In genomic region chr9:96577674-96578073, GRCm38 (mm10) we compare ENCODE assay signal across 19 mouse cellular contexts. TPM values are rescaled to one million over a fixed set of nuclear protein-coding genes. Genes with fewer than 3 reads are reported as not detected.
DNase-seq lines count a peak whose midpoint lies in the region; ATAC-seq and TF ChIP-seq lines count a peak whose summit lies in the region.
"Had no signal": no experiment of that assay in that cellular context is flagged by ENCODE, and none has a peak within 500 bp of the region (broad histone marks: within the 10 kb centered on the region; RNA-seq: fewer than 3 reads in every experiment).

No protein-coding gene starts in this region.

- no peaks in the 10 kb centered on the region for H3K9me3 ChIP-seq in CH12.LX (replicated peaks; ENCODE audit: low read length)
- no peaks in the 10 kb centered on the region for H3K9me3 ChIP-seq in limb, embryonic 14.5 days (ENCODE audit: control insufficient read depth, low read length)
- no peaks in the 10 kb centered on the region for H3K9me3 ChIP-seq in liver, embryonic 11.5 days (ENCODE audit: control insufficient read depth, low read length)
- H3K9me3 ChIP-seq: liver, embryonic 15.5 days; neural tube, embryonic 13.5 days had no signal

- H3K4me3 ChIP-seq in CH12.LX (replicated peaks in 1 of 3; ENCODE audit: low read depth in 2 of 3, low read length in 2 of 3, poor library complexity in 1 of 3), result no peak overlapping the region
- H3K4me3 ChIP-seq in limb, embryonic 14.5 days (replicated peaks; ENCODE audit: low read length), result no peak overlapping the region
- no peak overlapping the region for H3K4me3 ChIP-seq in liver, embryonic 11.5 days (ENCODE audit: low read depth, low read length)
- H3K4me3 ChIP-seq: liver, embryonic 15.5 days; neural tube, embryonic 13.5 days had no signal

- H3K27ac ChIP-seq in CH12.LX (ENCODE audit: insufficient read depth, low read depth), result no peak overlapping the region
- no peak overlapping the region for H3K27ac ChIP-seq in limb, embryonic 14.5 days (replicated peaks; ENCODE audit: low read depth, low read length)
- no peak overlapping the region for H3K27ac ChIP-seq in liver, embryonic 11.5 days (ENCODE audit: low read depth, low read length)
- H3K27ac ChIP-seq: liver, embryonic 15.5 days; neural tube, embryonic 13.5 days had no signal

- dilution Hi-C loops in CH12.LX (cut with MboI; ENCODE audit: extremely low pct_ligation_motif_present, extremely low pct_unique_long_range_greater_than_20kb, low sequenced_read_pairs), result no loop called here

- peaks cover 0 to 21% of the 10 kb centered on the region in 2 experiments; a peak in 2 of 4 replicates for H3K4me1 ChIP-seq in CH12.LX (ENCODE audit: control insufficient read depth in 1 of 2, insufficient read depth in 2 of 2)
- peaks cover 7% of the 10 kb centered on the region for H3K4me1 ChIP-seq in limb, embryonic 14.5 days (ENCODE audit: control insufficient read depth, insufficient read depth, low read length)
- no peaks in the 10 kb centered on the region for H3K4me1 ChIP-seq in liver, embryonic 11.5 days (replicated peaks; ENCODE audit: control insufficient read depth, insufficient read depth, low read length)
- H3K4me1 ChIP-seq: liver, embryonic 15.5 days; neural tube, embryonic 13.5 days had no signal

- 27% methylated on average over 6 of the region's 6 CpGs for WGBS in limb, embryonic 14.5 days
- WGBS in liver, embryonic 11.5 days, result 65% methylated on average over 6 of the region's 6 CpGs

- no peaks in the 10 kb centered on the region for H3K79me2 ChIP-seq in CH12.LX (replicated peaks; ENCODE audit: control insufficient read depth, extremely low read depth, insufficient read depth, poor library complexity, severe bottlenecking)

- TF ChIP-seq POLR2A in CH12.LX (IDR thresholded peaks at IDR 0.05; ENCODE audit: low read depth, low read length), result no peak
- TF ChIP-seq POLR2A in limb, embryonic 14.5 days (IDR thresholded peaks at IDR 0.05; ENCODE audit: borderline replicate concordance, extremely low read depth, insufficient read depth, insufficient read length), result no peak

- in situ Hi-C loops in CH12.LX (cut with MboI; ENCODE audit: low pct_ligation_motif_present, low pct_unique_long_range_greater_than_20kb, low sequenced_read_pairs), result loop anchor here (5.0 kb wide), 1 partner anchor 75 kb away; no protein-coding TSS in a partner anchor

- no peak for TF ChIP-seq RAD21 in CH12.LX (IDR thresholded peaks at IDR 0.05; ENCODE audit: low read depth, low read length)

- ATAC-seq in granulocyte monocyte progenitor cell, adult 5-6 weeks (replicated peaks; ENCODE audit: poor library complexity, severe bottlenecking), result peak; percentile 74
- peak; percentile 80; the same call in 1 of the 2 replicates for ATAC-seq in limb, embryonic 14.5 days (ENCODE audit: low FRiP score, low read depth)
- ATAC-seq in liver, embryonic 11.5 days (replicated peaks; ENCODE audit: low FRiP score), result no peak
- ATAC-seq: forebrain, embryonic 14.5 days; hindbrain, embryonic 16.5 days had no signal

- H3K27me3 ChIP-seq in CH12.LX (replicated peaks), result no peaks in the 10 kb centered on the region
- no peaks in the 10 kb centered on the region for H3K27me3 ChIP-seq in limb, embryonic 14.5 days (ENCODE audit: control insufficient read depth, insufficient read depth, low read length)
- H3K27me3 ChIP-seq in liver, embryonic 11.5 days (replicated peaks; ENCODE audit: control insufficient read depth, insufficient read depth, low read length), result no peaks in the 10 kb centered on the region
- H3K27me3 ChIP-seq: liver, embryonic 15.5 days; neural tube, embryonic 13.5 days had no signal

- peak; percentile 30 for DNase-seq in embryo, embryonic 11 days
- DNase-seq in embryo, embryonic 10 days (ENCODE audit: low spot score), result no peak
- peak; percentile 35 for DNase-seq in CH12.LX (ENCODE audit: extremely low read depth)
- DNase-seq in limb, embryonic 14.5 days (ENCODE audit: low spot score), result no peak
- DNase-seq in layer of hippocampus, postnatal 36 days, result no peak
- DNase-seq in liver, embryonic 11.5 days (ENCODE audit: low spot score), result no peak
- DNase-seq in thymus, postnatal 36 days, result no peak
- DNase-seq: cerebellum, postnatal 36 days; heart, postnatal 14 days; kidney, adult 8-10 months; lung, postnatal 10 days; right cerebral cortex, postnatal 14 days had no signal

- peak overlapping the region; percentile 21; the same call in 1 of the 2 replicates for H3K4me2 ChIP-seq in CH12.LX (ENCODE audit: insufficient read depth, low read depth, poor library complexity, severe bottlenecking)
- no peak overlapping the region for H3K4me2 ChIP-seq in limb, embryonic 14.5 days (replicated peaks; ENCODE audit: low read depth, low read length, severe bottlenecking)
- H3K4me2 ChIP-seq in liver, embryonic 11.5 days, result no peak overlapping the region
- H3K4me2 ChIP-seq: heart, embryonic 11.5 days; liver, embryonic 15.5 days; neural tube, embryonic 13.5 days had no signal

- no peak overlapping the region for H3K9ac ChIP-seq in CH12.LX (ENCODE audit: insufficient read depth, low read depth)
- H3K9ac ChIP-seq in limb, embryonic 14.5 days (ENCODE audit: low read depth, low read length, severe bottlenecking), result no peak overlapping the region
- H3K9ac ChIP-seq in liver, embryonic 11.5 days (ENCODE audit: low read depth, low read length), result no peak overlapping the region
- H3K9ac ChIP-seq: liver, embryonic 15.5 days; neural tube, embryonic 13.5 days had no signal

- peaks cover 13 to 33% of the 10 kb centered on the region in 2 experiments for H3K36me3 ChIP-seq in CH12.LX (replicated peaks in 1 of 2; ENCODE audit: control insufficient read depth in 1 of 2, insufficient read depth in 1 of 2, low read length in 1 of 2)
- H3K36me3 ChIP-seq in limb, embryonic 14.5 days (ENCODE audit: control insufficient read depth, insufficient read depth, low read length), result peaks cover 30% of the 10 kb centered on the region
- no peaks in the 10 kb centered on the region for H3K36me3 ChIP-seq in liver, embryonic 11.5 days (ENCODE audit: control insufficient read depth, insufficient read depth, low read length)
- H3K36me3 ChIP-seq: liver, embryonic 15.5 days had no signal

- TF ChIP-seq EP300 in CH12.LX (IDR thresholded peaks at IDR 0.05; ENCODE audit: low read length), result no peak

- TF ChIP-seq CTCF in CH12.LX (conservative IDR thresholded peaks at IDR 0.05 in 1 of 2, IDR thresholded peaks at IDR 0.05 in 1 of 2; ENCODE audit: low read depth in 2 of 2, low read length in 2 of 2), result no peak

TF ChIP-seq in CH12.LX, 34 proteins besides CTCF, POLR2A, EP300 and RAD21:
- TF ChIP-seq MXI1 (IDR thresholded peaks at IDR 0.05; ENCODE audit: low read depth, low read length) (no peak), ZMIZ1 (IDR thresholded peaks at IDR 0.05; ENCODE audit: low read depth, low read length) (no peak), NELFE (IDR thresholded peaks at IDR 0.05; ENCODE audit: low read depth, low read length) (no peak), GABPA (IDR thresholded peaks at IDR 0.05; ENCODE audit: insufficient replicate concordance, low read depth, low read length) (no peak), ZNF384 (IDR thresholded peaks at IDR 0.05; ENCODE audit: low read depth, low read length) (no peak), KAT2A (IDR thresholded peaks at IDR 0.05; ENCODE audit: insufficient replicate concordance, low read length) (no peak)

RNA-seq across cellular contexts. Expression of gene Gm28729, which starts 52.6 kb away (rescaled TPM):
- total RNA-seq in CH12.LX (2012; rRNA removed) (not detected in 2 replicates), CH12.LX (2014; rRNA removed) (not detected in 2 replicates)
- not detected in 2 replicates for polyA plus RNA-seq in CH12.LX (2012; ENCODE audit: insufficient read length, low read depth)
- total RNA-seq in granulocyte monocyte progenitor cell, adult 5-6 weeks (2014; fragmentation: Nextera tagmentation), result not detected in 2 replicates
- total RNA-seq in granulocyte monocyte progenitor cell, adult 5-6 weeks (2017), result not detected in 2 replicates
- 0.05 and 0.11 TPM in 2 replicates for polyA plus RNA-seq in limb, embryonic 14.5 days (2012; rRNA removed)
- not detected in 2 replicates for polyA plus RNA-seq in limb, embryonic 14.5 days (2014; fragmentation: Nextera tagmentation; extraction: Ambion mirVana)
- under 1 TPM; 0.17 to 0.43 TPM for total RNA-seq in layer of hippocampus, postnatal 36 days (2021)
- polyA plus RNA-seq in liver, embryonic 11.5 days (2014; fragmentation: Nextera tagmentation; extraction: Ambion mirVana), result not detected in 2 replicates
- total RNA-seq: heart, postnatal 14 days; left cerebral cortex, postnatal 36 days had no signal
- polyA plus RNA-seq: heart, embryonic 11.5 days; neural tube, embryonic 13.5 days had no signal

RNA-seq across cellular contexts. Expression of gene Rasa2, which starts 53.7 kb away (rescaled TPM):
- total RNA-seq in CH12.LX (2012; rRNA removed) (9.8 and 10.2 TPM in 2 replicates), CH12.LX (2014; rRNA removed) (8.9 and 9.7 TPM in 2 replicates)
- 8.7 and 9.8 TPM in 2 replicates for polyA plus RNA-seq in CH12.LX (2012; ENCODE audit: insufficient read length, low read depth)
- total RNA-seq in granulocyte monocyte progenitor cell, adult 5-6 weeks (2014; fragmentation: Nextera tagmentation), result 16.3 and 18.3 TPM in 2 replicates
- total RNA-seq in granulocyte monocyte progenitor cell, adult 5-6 weeks (2017), result 21.9 and 25.5 TPM in 2 replicates
- 10.3 and 10.9 TPM in 2 replicates for polyA plus RNA-seq in limb, embryonic 14.5 days (2012; rRNA removed)
- 20.4 and 20.6 TPM in 2 replicates for polyA plus RNA-seq in limb, embryonic 14.5 days (2014; fragmentation: Nextera tagmentation; extraction: Ambion mirVana)
- total RNA-seq in layer of hippocampus, postnatal 36 days (2021), result 10 to 100 TPM; 29.5 to 35.3 TPM
- 9.5 and 9.7 TPM in 2 replicates for polyA plus RNA-seq in liver, embryonic 11.5 days (2014; fragmentation: Nextera tagmentation; extraction: Ambion mirVana)

Comparison
In these comparisons a context has a peak if more than half of its experiments do, and no peak if none do; other contexts are left out.
1. DNase-seq: peak in embryo, embryonic 11 days (single experiment) and CH12.LX (single experiment); none in embryo, embryonic 10 days (single experiment), limb, embryonic 14.5 days (single experiment), layer of hippocampus, postnatal 36 days (0 of 2), liver, embryonic 11.5 days (single experiment) and thymus, postnatal 36 days (0 of 2).